Mouse (Mus musculus) left cerebral cortex, adult 2 months (tissue): Measurements from ENCODE around the gene Fosl1. TPM values are rescaled to one million over a fixed set of nuclear protein-coding genes. Genes with fewer than 3 reads are reported as not detected.

Experiments
- DNase-seq, 2 experiments: peaks; one replicate each; pipeline ENCODE4 v3.0.0; 2021 to 2022; ENCODE audit warnings: low spot score in 2 of 2, mixed read lengths in 1 of 2; ENCODE audit errors: extremely low spot score in 1 of 2
- H3K27ac ChIP-seq: fragments of 200-600 bp; 2 replicates; pipeline ENCODE4 v1.8.1; 2022
- H3K4me3 ChIP-seq: fragments of 200-600 bp; 2 replicates; pipeline ENCODE4 v1.8.1; 2022
- CTCF ChIP-seq: fragments of 200-600 bp; IDR thresholded peaks from 2 replicates; pipeline ENCODE4 v1.8.1; 2022; ENCODE audit warnings: antibody characterized with exemption, mild to moderate bottlenecking, moderate library complexity
- intact Hi-C: fragments of 180-260 bp; cut with DNase I; formaldehyde crosslinking; loops from one replicate; pipeline ENCODE4 v1.15.1; 2025
- total RNA-seq, 2 experiments: library from RNA; stranded (reverse); gene quantifications; 2 replicates each; pipeline ENCODE4 v1.2.3; 2021

Gene Fosl1
- total RNA-seq, 2 experiments from 2014 or later = 0.65 TPM; not detected in 1

DNA sequence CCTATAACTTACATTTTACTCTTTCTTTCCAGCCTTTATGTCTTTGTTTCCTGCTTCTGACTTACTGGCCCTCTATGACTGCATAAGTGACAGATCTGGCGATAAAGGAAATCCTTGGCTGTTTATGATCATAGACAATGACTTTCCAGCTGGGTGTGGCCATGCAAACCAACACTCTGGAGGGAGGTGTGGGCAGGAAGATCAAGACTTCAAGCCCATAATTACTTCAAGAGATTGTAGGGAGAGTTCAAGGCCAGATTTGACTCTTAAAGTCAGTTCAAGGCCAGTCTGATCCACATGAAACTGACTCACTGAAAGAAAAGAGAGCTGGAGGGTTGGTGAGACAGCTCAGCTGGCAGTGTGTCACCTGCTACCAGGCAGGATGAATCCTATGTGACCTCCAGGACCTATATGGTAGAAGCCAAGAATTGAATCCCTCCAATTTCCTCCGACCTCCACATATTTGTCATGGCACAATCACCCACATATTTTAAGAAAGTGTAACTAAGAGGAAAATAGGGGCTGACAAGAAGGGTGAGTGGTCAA, 53.1 kb downstream of the Fosl1 start:
- H3K4me3 ChIP-seq = no peak overlapping the region
- TF ChIP-seq CTCF = no peak
- no peak for DNase-seq
- intact Hi-C loops = no loop called here
- H3K27ac ChIP-seq = no peak overlapping the region

DNA sequence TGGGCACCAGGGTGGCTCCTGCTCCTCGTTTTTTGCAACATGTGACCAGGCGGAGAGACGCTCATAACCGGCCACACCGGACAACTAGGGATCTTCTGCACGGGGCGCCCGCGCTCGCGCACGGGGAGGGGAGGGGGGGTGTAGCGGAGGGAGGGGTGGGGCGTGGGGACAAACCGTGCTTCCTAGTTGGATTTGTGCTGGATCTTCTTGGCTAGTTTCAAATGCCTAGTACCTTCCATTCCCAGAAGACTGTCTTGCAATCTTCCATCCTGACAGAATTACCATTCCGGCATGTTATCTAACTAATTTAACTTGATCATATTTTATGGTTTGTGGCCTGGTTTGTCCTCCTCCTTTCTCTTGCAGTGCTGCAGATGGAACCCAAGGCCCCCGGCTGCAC, 56.3 kb downstream of the Fosl1 start, which contains the start of gene 1700020D05Rik:
1700020D05Rik (minus strand) TSS at position 101 of the 400 bp plus-strand sequence.
- H3K27ac ChIP-seq = no peak within 1 kb of the TSS
- no peak for TF ChIP-seq CTCF
- H3K4me3 ChIP-seq = no peak within 1 kb of the TSS
- DNase-seq = no peak
- intact Hi-C loops = no loop called here

Other genes with a start within 250 kb of the Fosl1 start
- gene Pacs1, start 174.4 kb upstream of the Fosl1 start, total RNA-seq = 10 to 100 TPM; 57.5 to 61.2 TPM
- 100 to 1,000 TPM; 194 to 201 TPM for gene Sf3b2, start 152.1 kb upstream of the Fosl1 start, total RNA-seq
- gene Gal3st3, start 149.2 kb upstream of the Fosl1 start, total RNA-seq = 10 to 100 TPM; 78.0 to 80.9 TPM
- not detected for gene Catsper1, start 111.8 kb upstream of the Fosl1 start, total RNA-seq
- 10 to 100 TPM; 25.7 to 27.4 TPM for gene Cst6, start 98.0 kb upstream of the Fosl1 start, total RNA-seq
- gene Eif1ad, start 80.8 kb upstream of the Fosl1 start, total RNA-seq = 10 to 100 TPM; 23.4 to 25.5 TPM
- gene Banf1, start 80.4 kb upstream of the Fosl1 start, total RNA-seq = 10 to 100 TPM; 75.5 to 82.2 TPM
- gene Sart1, start 58.8 kb upstream of the Fosl1 start, total RNA-seq = 100 to 1,000 TPM in 1 of 2 experiments, 10 to 100 TPM in 1; 94.2 to 100 TPM
- gene Tsga10ip, start 45.0 kb upstream of the Fosl1 start, total RNA-seq = not detected
- 100 to 1,000 TPM; 248 to 267 TPM for gene Drap1, start 22.6 kb upstream of the Fosl1 start, total RNA-seq
- gene AI837181, start 22.4 kb upstream of the Fosl1 start, total RNA-seq = 10 to 100 TPM; 68.0 to 74.1 TPM
- 10 to 100 TPM; 29.5 to 30.6 TPM for gene Ccdc85b, start 10.3 kb downstream of the Fosl1 start, total RNA-seq
- 10 to 100 TPM; 88.9 to 92.1 TPM for gene Fibp, start 13.1 kb downstream of the Fosl1 start, total RNA-seq
- gene Ctsw, start 21.0 kb downstream of the Fosl1 start, total RNA-seq = under 1 TPM; 0.36 to 0.47 TPM
- 10 to 100 TPM; 16.8 to 17.2 TPM for gene Efemp2, start 26.4 kb downstream of the Fosl1 start, total RNA-seq
- gene Mus81, start 40.9 kb downstream of the Fosl1 start, total RNA-seq = 10 to 100 TPM; 33.3 to 33.4 TPM
- 1,000 to 10,000 TPM; 1,296 to 1,301 TPM for gene Cfl1, start 42.9 kb downstream of the Fosl1 start, total RNA-seq
- 1 to 10 TPM; 8.0 to 9.2 TPM for gene 1700020D05Rik, start 56.2 kb downstream of the Fosl1 start, total RNA-seq
- gene Snx32, start 63.0 kb downstream of the Fosl1 start, total RNA-seq = 10 to 100 TPM; 81.5 to 89.0 TPM
- not detected for gene Ovol1, start 113.1 kb downstream of the Fosl1 start, total RNA-seq
- 1 to 10 TPM; 5.4 to 6.0 TPM for gene Ap5b1, start 120.5 kb downstream of the Fosl1 start, total RNA-seq
- 10 to 100 TPM; 77.7 to 82.4 TPM for gene Rnaseh2c, start 154.3 kb downstream of the Fosl1 start, total RNA-seq
- gene Kat5, start 162.7 kb downstream of the Fosl1 start, total RNA-seq = 10 to 100 TPM; 94.3 to 99.2 TPM
- 10 to 100 TPM; 23.4 to 25.4 TPM for gene Rela, start 189.9 kb downstream of the Fosl1 start, total RNA-seq
- 10 to 100 TPM; 18.2 to 19.0 TPM for gene Sipa1, start 216.2 kb downstream of the Fosl1 start, total RNA-seq
- 10 to 100 TPM; 16.2 to 17.0 TPM for gene Map3k11, start 241.2 kb downstream of the Fosl1 start, total RNA-seq
- 10 to 100 TPM; 77.5 to 80.0 TPM for gene Pcnx3, start 241.4 kb downstream of the Fosl1 start, total RNA-seq